Mouse (Mus musculus) urinary bladder, postnatal 14 days (tissue): ENCODE measurements around the gene Lamc1.
"Not testable (repeated sequence)": the region's sequence is repeated elsewhere in the genome, so short reads cannot be mapped to it uniquely, and the experiment has no call there.

Source experiments
- DNase-seq: peaks from one replicate; pipeline ENCODE4 v3.0.0; 2021; ENCODE audit warnings: low spot score

The Lamc1 gene

GRCm38 (mm10) chr1:153332444-153333295, at the start of gene Lamc1:
Gene Lamc1, minus strand, starts transcription at chr1:153332786.
- DNase-seq = peak; percentile 92

- no peak for DNase-seq
These were observed 48.2 kb upstream of the Lamc1 start for GRCm38 (mm10) chr1:153380746-153381282.

- no peak for DNase-seq
These were observed 47.2 kb upstream of the Lamc1 start for GRCm38 (mm10) chr1:153379832-153380231.

- no peak for DNase-seq
These were observed 46.0 kb upstream of the Lamc1 start for GRCm38 (mm10) chr1:153378587-153378986.

- no peak for DNase-seq
These were observed 43.9 kb upstream of the Lamc1 start for GRCm38 (mm10) chr1:153376446-153376845.

GRCm38 (mm10) chr1:153374136-153374535, 41.5 kb upstream of the Lamc1 start:
- no peak for DNase-seq

GRCm38 (mm10) chr1:153371846-153372245, 39.3 kb upstream of the Lamc1 start:
- DNase-seq = peak; percentile 1

GRCm38 (mm10) chr1:153369011-153369410, 36.4 kb upstream of the Lamc1 start:
- peak; percentile 2 for DNase-seq

- peak; percentile 3 for DNase-seq
These were observed 34.5 kb upstream of the Lamc1 start for GRCm38 (mm10) chr1:153367048-153367447.

- DNase-seq = no peak
These were observed 29.3 kb upstream of the Lamc1 start for GRCm38 (mm10) chr1:153361926-153362325.

GRCm38 (mm10) chr1:153360556-153360955, 28.0 kb upstream of the Lamc1 start:
- no peak for DNase-seq

- no peak for DNase-seq
These were observed 24.6 kb upstream of the Lamc1 start for GRCm38 (mm10) chr1:153357218-153357617.

- DNase-seq = no peak
These were observed 21.9 kb upstream of the Lamc1 start for GRCm38 (mm10) chr1:153354466-153354865.

- peak; percentile 11 for DNase-seq
These were observed 21.3 kb upstream of the Lamc1 start for GRCm38 (mm10) chr1:153353736-153354430.

GRCm38 (mm10) chr1:153351034-153351433, 18.4 kb upstream of the Lamc1 start:
- DNase-seq = no peak

GRCm38 (mm10) chr1:153347726-153348125, 15.1 kb upstream of the Lamc1 start:
- no peak for DNase-seq

- DNase-seq = no peak
These were observed 14.5 kb upstream of the Lamc1 start for GRCm38 (mm10) chr1:153347040-153347439.

GRCm38 (mm10) chr1:153345699-153346291, 13.2 kb upstream of the Lamc1 start:
- DNase-seq = no peak

- DNase-seq = no peak
These were observed 12.4 kb upstream of the Lamc1 start for GRCm38 (mm10) chr1:153345002-153345401.

- DNase-seq = not testable (repeated sequence)
These were observed 2.9 kb upstream of the Lamc1 start for GRCm38 (mm10) chr1:153335451-153335850.

- DNase-seq = peak; percentile 69
These were observed 923 bp upstream of the Lamc1 start for GRCm38 (mm10) chr1:153333296-153334121.
